Mouse (Mus musculus) gastrocnemius, postnatal 14 days (tissue): ENCODE results near the gene Ccl17. TPM values are rescaled to one million over a fixed set of nuclear protein-coding genes. Genes with fewer than 3 reads are reported as not detected.

Source experiments
- DNase-seq: peaks from one replicate; pipeline ENCODE4 v3.0.0; 2021; ENCODE audit warnings: mixed read lengths
- intact Hi-C: fragments of 180-260 bp; cut with DNase I; formaldehyde crosslinking; loops from one replicate; pipeline ENCODE4 v1.15.1; 2025; ENCODE audit warnings: low total_unique reads
- total RNA-seq, 2 experiments: library from RNA; stranded (reverse); gene quantifications; 2 replicates each; pipeline ENCODE4 v1.2.3; 2021

Gene Ccl17
- total RNA-seq, 2 experiments from 2014 or later, result not detected

GRCm38 (mm10) chr8:94787524-94788501 lies 22.4 kb upstream of the Ccl17 start:
- intact Hi-C loops, result no loop called here
- peak; percentile 46 for DNase-seq

DNA sequence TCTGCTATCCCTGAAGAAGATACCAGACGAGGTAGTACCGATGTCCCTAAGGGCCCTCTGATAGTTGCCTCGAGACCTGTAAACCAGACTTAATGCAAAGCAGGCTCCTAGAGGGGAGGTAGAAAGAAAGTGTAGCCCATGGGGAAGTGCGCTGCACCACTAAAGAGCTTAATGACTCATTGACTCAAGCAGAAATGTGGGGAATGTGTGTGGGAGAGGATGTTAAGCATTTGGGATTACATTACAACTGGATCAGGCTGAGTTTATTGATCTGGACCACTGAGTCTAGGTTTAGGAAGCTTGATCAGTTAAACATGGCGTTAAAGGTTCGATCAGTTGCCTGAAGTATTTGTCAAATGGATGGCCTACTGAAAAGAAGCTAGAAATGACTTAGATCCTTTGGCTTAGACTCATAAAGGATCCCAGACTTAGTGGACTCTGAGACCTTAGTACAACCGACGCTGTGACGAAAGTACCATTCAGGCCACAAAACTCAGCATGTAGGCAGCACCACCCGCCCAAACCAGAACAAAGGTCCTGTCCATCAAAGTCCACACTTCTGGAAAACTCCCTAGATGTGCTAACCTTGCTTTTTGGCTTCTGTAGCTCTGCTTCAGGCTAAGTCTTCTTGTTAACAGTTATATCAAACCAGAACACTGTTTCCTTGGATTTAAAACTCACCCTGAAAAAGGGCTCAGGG lies 20.8 kb upstream of the Ccl17 start:
- no peak for DNase-seq
- intact Hi-C loops, result no loop called here

DNA sequence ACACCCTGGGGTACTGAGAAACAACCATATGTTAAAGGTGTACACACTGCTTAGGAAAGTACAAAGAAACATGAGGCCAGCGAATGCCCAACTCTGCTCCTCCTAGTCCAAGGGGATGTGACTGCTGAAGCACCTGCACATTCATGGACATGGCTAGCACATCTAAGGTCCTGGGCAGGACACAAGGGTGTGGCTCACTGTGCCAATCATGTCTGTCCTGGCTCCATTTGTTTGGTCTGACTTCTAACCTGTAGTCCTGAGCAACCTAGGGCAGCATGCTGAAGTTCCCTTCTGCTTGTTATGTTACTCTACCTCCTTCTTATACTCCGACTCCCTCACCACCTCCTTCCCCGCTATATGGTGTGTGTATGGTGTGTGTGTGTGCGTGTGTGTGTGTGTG lies 15.9 kb upstream of the Ccl17 start:
- no peak for DNase-seq
- intact Hi-C loops, result no loop called here

DNA sequence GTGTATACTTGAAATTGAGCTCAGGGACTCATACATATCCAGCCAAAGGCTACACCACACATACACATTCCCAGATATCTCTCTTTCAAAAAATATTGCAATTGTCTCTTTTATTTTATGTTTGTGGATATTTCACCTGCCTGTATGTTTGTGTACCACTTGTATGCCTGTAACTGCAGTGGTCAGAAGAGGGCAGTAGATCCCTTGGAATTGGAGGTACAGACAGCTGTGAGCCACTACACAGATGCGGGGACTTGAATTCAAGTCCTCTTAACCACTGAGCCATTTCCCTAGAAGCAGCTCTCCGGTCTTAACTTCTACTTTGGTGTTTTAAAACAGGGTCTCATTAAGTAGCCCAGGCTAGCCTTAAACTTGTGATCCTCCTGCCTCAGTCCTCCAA lies 15.5 kb upstream of the Ccl17 start:
- intact Hi-C loops, result no loop called here
- DNase-seq, result no peak

GRCm38 (mm10) chr8:94800278-94800968 lies 9.8 kb upstream of the Ccl17 start:
- intact Hi-C loops, result no loop called here
- no peak for DNase-seq

GRCm38 (mm10) chr8:94801293-94802095 lies 8.8 kb upstream of the Ccl17 start:
- intact Hi-C loops, result no loop called here
- DNase-seq, result peak; percentile 37

GRCm38 (mm10) chr8:94802375-94802774 lies 7.9 kb upstream of the Ccl17 start:
- intact Hi-C loops, result no loop called here

DNA sequence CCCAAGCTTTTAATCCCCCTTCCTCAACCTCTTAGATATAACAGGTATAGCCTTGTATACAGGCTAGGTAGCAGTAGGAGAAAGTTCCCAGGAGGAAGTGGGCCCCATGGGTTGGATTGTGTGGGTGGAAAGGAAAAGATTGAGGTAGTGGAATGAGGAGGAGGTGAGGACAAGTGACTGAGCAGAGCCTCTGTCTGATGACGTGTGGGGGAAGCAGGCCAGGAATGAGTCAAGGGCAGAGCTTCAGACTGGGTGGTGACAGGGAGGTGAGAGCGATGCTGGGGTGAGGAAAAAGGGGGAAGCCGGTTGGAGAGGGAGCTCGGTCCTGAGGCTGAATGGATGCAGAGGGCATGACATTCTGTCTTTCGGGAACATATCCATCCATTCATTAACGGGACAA lies 6.7 kb upstream of the Ccl17 start:
- no peak for DNase-seq
- intact Hi-C loops, result no loop called here

More at GRCm38 (mm10) chr8:94802375-94802774, 7.9 kb upstream of the Ccl17 start:
- DNase-seq, result no peak

- no peak for DNase-seq
- intact Hi-C loops, result no loop called here
Observed at GRCm38 (mm10) chr8:94804546-94805340, 5.5 kb upstream of the Ccl17 start.

DNA sequence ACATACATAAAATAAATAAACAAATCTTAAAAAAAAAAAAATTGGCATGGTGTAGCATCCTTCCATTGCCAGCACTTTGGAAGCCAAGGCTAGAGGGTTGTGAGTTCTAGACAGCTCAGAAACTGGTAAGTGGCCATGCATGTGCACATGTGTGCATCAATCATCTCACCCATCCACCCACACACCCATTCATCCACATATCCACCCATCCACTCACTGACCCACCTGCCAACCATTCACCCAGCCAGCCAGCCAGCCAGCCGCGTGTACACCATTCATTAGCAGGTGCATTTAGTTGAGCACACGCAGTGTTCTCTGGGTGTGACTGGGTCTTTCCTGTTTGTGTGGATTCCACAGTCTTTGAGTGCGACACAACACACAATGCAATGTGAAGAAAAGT lies 4.4 kb upstream of the Ccl17 start:
- intact Hi-C loops, result no loop called here

DNA sequence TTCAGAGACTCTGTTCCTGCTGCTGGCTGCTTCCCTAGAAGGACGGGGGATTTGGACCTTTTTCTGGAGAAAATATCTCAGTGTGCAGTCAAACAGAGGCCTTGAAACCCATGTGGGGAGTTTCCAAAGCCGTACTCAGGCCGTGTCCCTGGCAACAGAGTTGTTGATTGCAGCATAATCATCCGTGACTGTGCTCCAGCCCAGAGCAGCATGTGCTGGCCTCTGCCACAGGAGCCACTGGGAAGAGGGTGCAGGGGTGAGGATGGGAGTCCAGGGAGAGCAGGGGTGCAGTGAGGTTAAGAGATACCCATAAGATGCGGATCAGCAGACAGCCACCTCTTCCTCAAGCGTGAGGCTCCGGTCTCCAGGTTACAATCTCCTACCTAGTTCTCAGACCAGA lies 2.7 kb upstream of the Ccl17 start:
- DNase-seq, result no peak
- intact Hi-C loops, result no loop called here

More for the DNA sequence above, 4.4 kb upstream of the Ccl17 start:
- no peak for DNase-seq

- intact Hi-C loops, result no loop called here
- DNase-seq, result no peak
Observed at GRCm38 (mm10) chr8:94808372-94808771, 1.9 kb upstream of the Ccl17 start.

DNA sequence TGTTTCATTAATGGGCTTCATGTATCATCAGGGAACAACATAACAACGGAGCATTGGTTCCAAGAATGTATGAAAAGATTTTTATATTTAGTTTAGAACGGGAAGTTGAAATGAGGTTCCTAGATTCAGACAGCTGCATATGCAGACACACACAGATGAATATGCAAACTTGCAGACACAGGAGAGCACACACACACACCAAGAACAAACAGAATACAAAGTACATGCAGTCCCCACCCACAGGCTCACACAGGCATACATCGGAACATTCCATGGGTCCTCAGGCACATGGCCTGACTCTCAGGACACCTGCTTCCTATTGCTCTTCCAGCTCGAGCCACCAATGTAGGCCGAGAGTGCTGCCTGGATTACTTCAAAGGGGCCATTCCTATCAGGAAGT lies 602 bp downstream of the Ccl17 start:
- DNase-seq, result no peak
- intact Hi-C loops, result no loop called here

GRCm38 (mm10) chr8:94811654-94812053 lies 1.4 kb downstream of the Ccl17 start:
- DNase-seq, result no peak
- intact Hi-C loops, result loop anchor here (2.0 kb wide), 1 partner anchor 107 kb away; no protein-coding TSS in a partner anchor

DNA sequence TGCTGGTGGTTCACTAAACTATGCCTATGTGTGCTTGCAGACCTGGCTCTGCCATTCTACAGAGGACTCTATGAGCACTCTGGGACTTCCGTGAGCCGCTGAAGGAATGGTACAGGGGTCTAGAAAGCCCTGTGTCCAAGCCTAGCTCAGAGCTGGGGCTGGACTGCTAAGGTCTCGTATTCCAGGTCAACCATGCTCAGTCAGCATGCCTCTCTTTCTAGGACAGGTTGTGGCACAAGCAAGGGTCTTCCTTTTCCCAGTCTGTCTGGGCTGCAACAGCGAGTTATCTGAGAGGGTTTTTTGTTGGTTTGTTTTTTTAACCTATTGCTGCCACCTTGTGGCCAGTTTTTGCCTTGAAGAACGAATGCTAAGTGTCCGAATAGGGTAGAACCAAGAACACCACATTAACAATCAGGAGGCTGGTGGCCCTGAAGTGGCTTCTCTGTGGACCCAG lies 2.4 kb downstream of the Ccl17 start:
- intact Hi-C loops, result loop anchor here (2.0 kb wide), 1 partner anchor 108 kb away; no protein-coding TSS in a partner anchor
- DNase-seq, result peak; percentile 64

DNA sequence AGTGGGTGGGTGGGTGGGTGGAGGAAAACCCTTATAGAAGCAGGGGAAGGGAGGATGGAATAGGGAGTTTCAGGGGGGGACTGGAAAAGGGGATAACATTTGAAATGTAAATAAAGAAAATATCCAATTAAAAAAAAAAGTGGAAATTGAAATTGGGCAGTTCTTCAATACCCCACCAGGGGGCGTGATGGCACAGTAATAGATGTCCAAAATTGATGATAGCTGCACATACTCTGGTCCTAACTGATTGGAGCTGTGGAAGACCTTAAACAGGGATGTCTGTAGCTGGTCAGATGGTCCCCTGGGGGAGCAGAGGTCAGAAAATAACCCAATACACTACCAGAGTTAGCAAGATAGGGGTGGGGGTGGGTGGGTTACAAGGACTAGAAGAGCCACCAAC lies 4.3 kb downstream of the Ccl17 start:
- intact Hi-C loops, result no loop called here
- no peak for DNase-seq

- intact Hi-C loops, result loop anchor here (5.0 kb wide), 1 partner anchor 89 kb away; no protein-coding TSS in a partner anchor
Observed at GRCm38 (mm10) chr8:94817933-94818332, 7.7 kb downstream of the Ccl17 start.

GRCm38 (mm10) chr8:94819671-94820179 lies 9.5 kb downstream of the Ccl17 start:
- DNase-seq, result no peak
- intact Hi-C loops, result loop anchor here (5.0 kb wide), 1 partner anchor 88 kb away; no protein-coding TSS in a partner anchor

More at GRCm38 (mm10) chr8:94817933-94818332, 7.7 kb downstream of the Ccl17 start:
- no peak for DNase-seq
